Mouse (Mus musculus) olfactory bulb, adult 2 months (tissue): ENCODE data around the gene Snrnp35.

ENCODE experiments used
- CTCF ChIP-seq: fragments of 200-500 bp; IDR thresholded peaks from 2 replicates; pipeline ENCODE4 v1.5.1; 2012; ENCODE audit warnings: low read depth, mild to moderate bottlenecking, low read length, moderate library complexity; ENCODE audit not compliant: insufficient read depth
- POLR2A ChIP-seq: fragments of 200-500 bp; IDR thresholded peaks from 2 replicates; pipeline ENCODE4 v1.6.1; 2012; ENCODE audit warnings: mild to moderate bottlenecking, low read depth, low read length, moderate library complexity; ENCODE audit not compliant: insufficient read depth

DNA sequence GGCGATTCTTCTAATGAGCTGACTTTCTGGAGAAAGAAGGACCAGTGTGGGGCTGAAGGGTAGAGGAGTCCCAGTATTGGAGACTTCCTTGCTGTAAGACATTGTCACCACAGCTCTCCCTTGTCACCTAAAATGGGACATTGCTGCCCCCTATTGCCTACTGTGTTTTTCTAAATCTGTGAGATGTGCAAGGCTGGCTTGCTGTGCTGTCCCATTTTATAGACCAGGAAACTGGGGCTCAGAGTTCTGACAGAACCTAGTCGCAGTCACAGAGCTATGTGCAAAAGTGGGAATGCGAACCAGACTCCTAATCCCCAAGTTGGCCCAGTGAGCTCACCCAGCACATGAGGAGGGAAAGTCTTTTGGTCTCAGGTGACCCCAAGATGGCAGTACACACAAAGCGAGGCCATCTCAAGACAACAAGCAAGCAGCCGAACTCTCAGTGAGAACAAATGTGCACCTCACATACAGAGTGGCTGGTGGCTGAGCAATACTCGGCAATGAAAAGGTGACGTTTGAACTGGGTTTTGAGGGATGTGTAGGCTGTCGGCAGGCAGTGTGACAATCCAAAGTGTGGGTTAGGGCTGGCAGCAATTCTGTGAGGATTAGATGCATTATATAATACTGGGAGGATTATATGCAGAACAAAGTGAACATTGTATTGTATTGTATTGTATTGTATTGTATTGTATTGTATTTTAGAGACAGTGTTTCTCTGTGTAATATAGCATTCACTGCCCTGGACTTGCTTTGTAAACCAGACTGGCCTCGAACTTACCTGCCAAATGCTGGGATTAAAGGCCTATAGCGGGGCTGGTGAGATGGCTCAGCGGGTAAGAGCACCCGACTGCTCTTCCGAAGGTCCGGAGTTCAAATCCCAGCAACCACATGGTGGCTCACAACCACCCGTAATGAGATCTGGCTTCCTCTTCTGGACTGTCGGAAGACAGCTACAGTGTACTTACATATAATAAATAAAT, 56.2 kb downstream of the Snrnp35 start:
- TF ChIP-seq POLR2A (no peak), CTCF (no peak)
